Mouse (Mus musculus): ENCODE data around the gene Gpsm1.

Gpsm1 gene

GRCm38 (mm10) chr2:26339204-26339551, 23.9 kb downstream of the Gpsm1 start:
- no peak for DNase-seq (ENCODE audit: low read depth, low spot score)

GRCm38 (mm10) chr2:26341510-26341981, 26.2 kb downstream of the Gpsm1 start:
- DNase-seq (ENCODE audit: low read depth, low spot score) = no peak

- DNase-seq (ENCODE audit: low read depth, low spot score) = peak; percentile 90
Measured at GRCm38 (mm10) chr2:26342044-26342443, 26.7 kb downstream of the Gpsm1 start.

- no peak for DNase-seq (ENCODE audit: low read depth, low spot score)
Measured at GRCm38 (mm10) chr2:26342609-26343490, 27.5 kb downstream of the Gpsm1 start.

GRCm38 (mm10) chr2:26348241-26348640, 32.9 kb downstream of the Gpsm1 start:
- no peak for DNase-seq (ENCODE audit: low read depth, low spot score)

- DNase-seq (ENCODE audit: low read depth, low spot score) = peak; percentile 93
Measured at GRCm38 (mm10) chr2:26351358-26352290, 36.3 kb downstream of the Gpsm1 start, which contains the start of gene Dnlz. Dnlz (minus strand) TSS chr2:26352110.

- DNase-seq (ENCODE audit: low read depth, low spot score) = no peak
Measured at GRCm38 (mm10) chr2:26352291-26352910, 37.1 kb downstream of the Gpsm1 start.

GRCm38 (mm10) chr2:26353066-26353980, 38.0 kb downstream of the Gpsm1 start:
- no peak for DNase-seq (ENCODE audit: low read depth, low spot score)

GRCm38 (mm10) chr2:26354401-26354800, 39.1 kb downstream of the Gpsm1 start:
- no peak for DNase-seq (ENCODE audit: low read depth, low spot score)

GRCm38 (mm10) chr2:26356231-26356630, 40.9 kb downstream of the Gpsm1 start:
- DNase-seq (ENCODE audit: low read depth, low spot score) = no peak

GRCm38 (mm10) chr2:26356678-26357077, 41.4 kb downstream of the Gpsm1 start:
- DNase-seq (ENCODE audit: low read depth, low spot score) = no peak

GRCm38 (mm10) chr2:26357484-26357883, 42.2 kb downstream of the Gpsm1 start:
- DNase-seq (ENCODE audit: low read depth, low spot score) = no peak

GRCm38 (mm10) chr2:26358667-26359320, 43.5 kb downstream of the Gpsm1 start:
- no peak for DNase-seq (ENCODE audit: low read depth, low spot score)

GRCm38 (mm10) chr2:26359983-26360382, 44.7 kb downstream of the Gpsm1 start:
- no peak for DNase-seq (ENCODE audit: low read depth, low spot score)

GRCm38 (mm10) chr2:26360772-26361171, 45.5 kb downstream of the Gpsm1 start, which contains the start of gene Card9:
Card9 (minus strand) TSS chr2:26360918.
- no peak for DNase-seq (ENCODE audit: low read depth, low spot score)

GRCm38 (mm10) chr2:26362991-26363390, 47.7 kb downstream of the Gpsm1 start:
- DNase-seq (ENCODE audit: low read depth, low spot score) = no peak

GRCm38 (mm10) chr2:26363481-26363880, 48.2 kb downstream of the Gpsm1 start:
- no peak for DNase-seq (ENCODE audit: low read depth, low spot score)

- DNase-seq (ENCODE audit: low read depth, low spot score) = no peak
Measured at GRCm38 (mm10) chr2:26364738-26365465, 49.6 kb downstream of the Gpsm1 start.

GRCm38 (mm10) chr2:26367911-26368310, 52.6 kb downstream of the Gpsm1 start:
- no peak for DNase-seq (ENCODE audit: low read depth, low spot score)
